Mouse (Mus musculus): ENCODE measurements around the gene Hoxd11. TPM values are rescaled to one million over a fixed set of nuclear protein-coding genes. Genes with fewer than 3 reads are reported as not detected.

Hoxd11 gene
- polyA plus RNA-seq, 1 experiment: not detected

GRCm38 (mm10) chr2:74685059-74685603 is 5.8 kb downstream of the Hoxd11 start:
- TF ChIP-seq GATA1 (IDR thresholded peaks at IDR 0.05; ENCODE audit: low read length): no peak

GRCm38 (mm10) chr2:74686301-74686987 is 7.1 kb downstream of the Hoxd11 start:
- no peak for TF ChIP-seq GATA1 (IDR thresholded peaks at IDR 0.05; ENCODE audit: low read length)

- no peak for TF ChIP-seq GATA1 (IDR thresholded peaks at IDR 0.05; ENCODE audit: low read length)
Measured at GRCm38 (mm10) chr2:74686988-74687697, 7.8 kb downstream of the Hoxd11 start.

GRCm38 (mm10) chr2:74687698-74688555 is 8.6 kb downstream of the Hoxd11 start:
- no peak for TF ChIP-seq GATA1 (IDR thresholded peaks at IDR 0.05; ENCODE audit: low read length)

GRCm38 (mm10) chr2:74688795-74689573 is 9.6 kb downstream of the Hoxd11 start:
- TF ChIP-seq GATA1 (IDR thresholded peaks at IDR 0.05; ENCODE audit: low read length): no peak

GRCm38 (mm10) chr2:74689574-74690337 is 10.4 kb downstream of the Hoxd11 start:
- TF ChIP-seq GATA1 (IDR thresholded peaks at IDR 0.05; ENCODE audit: low read length): no peak

GRCm38 (mm10) chr2:74690338-74690716 is 11.0 kb downstream of the Hoxd11 start:
- no peak for TF ChIP-seq GATA1 (IDR thresholded peaks at IDR 0.05; ENCODE audit: low read length)

- no peak for TF ChIP-seq GATA1 (IDR thresholded peaks at IDR 0.05; ENCODE audit: low read length)
Measured at GRCm38 (mm10) chr2:74691022-74691951, 11.9 kb downstream of the Hoxd11 start, which contains the start of gene Hoxd10. Gene Hoxd10 (plus strand): TSS chr2:74691924.

GRCm38 (mm10) chr2:74691995-74692807 is 12.8 kb downstream of the Hoxd11 start:
- no peak for TF ChIP-seq GATA1 (IDR thresholded peaks at IDR 0.05; ENCODE audit: low read length)

GRCm38 (mm10) chr2:74692808-74693431 is 13.6 kb downstream of the Hoxd11 start:
- no peak for TF ChIP-seq GATA1 (IDR thresholded peaks at IDR 0.05; ENCODE audit: low read length)

- TF ChIP-seq GATA1 (IDR thresholded peaks at IDR 0.05; ENCODE audit: low read length): no peak
Measured at GRCm38 (mm10) chr2:74693432-74693827, 14.1 kb downstream of the Hoxd11 start.

- TF ChIP-seq GATA1 (IDR thresholded peaks at IDR 0.05; ENCODE audit: low read length): no peak
Measured at GRCm38 (mm10) chr2:74694066-74694465, 14.7 kb downstream of the Hoxd11 start.
